Mouse (Mus musculus) adipose tissue, adult 10 weeks (tissue): Measurements from ENCODE around the gene Katnb1. TPM values are rescaled to one million over a fixed set of nuclear protein-coding genes. Genes with fewer than 3 reads are reported as not detected.

Experiments used
- polyA plus RNA-seq: library from polyadenylated mRNA; stranded (reverse); fragments of 350-450 nt; fragmentation: Illumina TruSeq; extraction: RNeasy Lipid Tissue Mini Kit (QIAGEN cat#74804); gene quantifications from one replicate; pipeline ENCODE4 v1.2.3, GENCODE M21; 2014; ENCODE audit warnings: low read depth, low replicate concordance

The Katnb1 gene
- polyA plus RNA-seq = 12.2 TPM

DNA sequence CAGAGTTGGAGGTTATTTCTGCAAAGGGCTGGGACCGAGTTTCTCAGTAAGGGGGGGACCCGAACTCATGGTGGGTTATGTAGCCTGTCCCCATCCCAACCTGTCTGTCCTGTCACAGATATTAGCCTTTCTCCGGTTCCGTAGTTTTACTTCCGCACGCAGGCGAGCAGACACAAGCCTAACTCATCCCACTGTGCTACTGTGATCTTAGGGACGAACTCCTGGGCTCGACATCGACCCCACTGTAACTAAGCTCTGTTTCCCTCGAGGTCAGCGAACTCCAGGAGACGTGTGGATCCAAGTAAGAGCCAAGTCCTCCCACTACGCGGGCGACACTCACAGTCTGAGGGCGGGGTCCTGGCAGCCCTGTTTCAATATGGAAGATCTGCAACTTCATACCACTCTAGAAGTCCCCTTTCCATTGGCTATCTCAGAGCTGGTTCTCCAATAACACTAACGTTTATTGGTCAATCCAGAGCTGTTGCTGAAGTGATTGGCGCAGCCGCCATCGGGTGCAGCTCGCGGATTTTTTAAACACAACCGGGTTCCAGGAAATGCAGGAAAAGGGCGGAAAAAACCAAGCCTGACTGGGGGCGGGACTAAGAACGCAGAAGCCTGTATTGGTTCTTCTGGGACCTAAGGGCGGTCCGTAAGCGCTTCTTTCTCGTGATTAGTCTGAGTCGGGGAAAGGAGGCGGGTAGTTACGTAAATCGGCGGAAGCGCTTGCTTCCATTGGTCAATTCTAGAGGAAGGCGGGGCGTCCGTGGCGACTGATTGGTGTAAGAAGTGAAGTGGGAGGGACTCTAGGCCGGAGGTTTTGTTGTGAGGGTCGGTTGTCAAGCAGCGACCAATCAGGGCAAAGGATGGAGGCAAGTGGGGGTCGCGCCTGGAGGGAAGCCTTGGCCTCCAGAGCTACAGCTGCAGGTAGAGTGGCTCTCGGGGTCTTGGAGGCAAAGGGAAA, at the start of gene Katnb1:
Gene Katnb1, plus strand, starts transcription at position 806 of the 961 bp plus-strand sequence.

DNA sequence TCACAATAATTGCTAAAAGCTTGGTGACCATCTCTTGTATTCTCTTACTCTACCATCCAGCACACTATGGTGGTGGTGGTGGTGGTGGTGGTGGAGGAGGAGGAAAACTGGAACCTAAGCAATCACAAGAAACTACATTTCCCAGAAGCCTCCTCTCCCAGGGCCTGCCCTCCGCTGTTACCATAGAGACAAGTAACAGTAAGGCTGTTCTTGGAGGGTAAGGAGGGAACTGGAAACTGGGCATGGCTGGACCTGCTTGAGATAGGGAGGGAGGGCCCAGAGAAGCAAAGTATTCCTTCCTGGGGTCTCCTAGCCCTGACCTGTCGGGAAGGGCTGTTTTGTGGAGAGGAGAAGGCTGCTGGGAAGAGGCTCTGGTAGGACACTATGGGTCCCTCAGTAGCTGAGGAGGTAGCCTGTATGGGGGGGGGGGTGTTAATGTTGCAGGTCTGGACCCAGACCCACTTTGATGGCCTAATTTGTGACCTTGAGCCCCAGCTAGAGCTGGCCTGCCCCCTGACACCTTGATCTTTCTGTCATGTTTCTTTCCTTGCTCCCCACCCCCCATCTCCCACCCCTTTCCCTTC, 26.0 kb upstream of the Katnb1 start, which contains the start of gene Drc7:
Gene Drc7, plus strand, starts transcription at position 177 of the 584 bp plus-strand sequence.

Other genes with a start within 250 kb of the Katnb1 start
- gene Coq9, start 242.9 kb upstream of the Katnb1 start, polyA plus RNA-seq = 75.3 TPM
- 24.9 TPM for gene Ciapin1, start 242.8 kb upstream of the Katnb1 start, polyA plus RNA-seq
- 44.7 TPM for gene Polr2c, start 223.7 kb upstream of the Katnb1 start, polyA plus RNA-seq
- gene Dok4, start 204.9 kb upstream of the Katnb1 start, polyA plus RNA-seq = 10.0 TPM
- gene Ccdc102a, start 163.1 kb upstream of the Katnb1 start, polyA plus RNA-seq = 7.3 TPM
- 0.36 TPM for gene Adgrg5, start 157.5 kb upstream of the Katnb1 start, polyA plus RNA-seq
- 151 TPM for gene Adgrg1, start 106.4 kb upstream of the Katnb1 start, polyA plus RNA-seq
- gene Adgrg3, start 63.5 kb upstream of the Katnb1 start, polyA plus RNA-seq = 4.0 TPM
- gene Drc7, start 26.1 kb upstream of the Katnb1 start, polyA plus RNA-seq = 3.5 TPM
- 30.2 TPM for gene Kifc3, start 121.6 kb downstream of the Katnb1 start, polyA plus RNA-seq
- 0.69 TPM for gene Cngb1, start 225.4 kb downstream of the Katnb1 start, polyA plus RNA-seq
- gene Tepp, start 229.4 kb downstream of the Katnb1 start, polyA plus RNA-seq = 2.0 TPM